Mouse (Mus musculus): ENCODE data around the gene Phxr2. TPM values are rescaled to one million over a fixed set of nuclear protein-coding genes. Genes with fewer than 3 reads are reported as not detected.
A peak's percentile ranks its signal among the peaks of the same experiment; 100 is the strongest.

The Phxr2 gene
- polyA plus RNA-seq, 1 experiment from 2014 or later: not detected

GRCm38 (mm10) chr10:99086029-99086428, 40.1 kb downstream of the Phxr2 start:
- Histone ChIP-seq H3K4me1 (replicated peaks) (peaks cover 3% of the 10 kb centered on the region; the same call in 1 of the 2 replicates), H3K9me3 (replicated peaks) (no peaks in the 10 kb centered on the region), H3K36me3 (no peaks in the 10 kb centered on the region), H3K27me3 (0 out of 2 replicates have a peak, but pooled peaks cover 4% of the 10 kb centered on the region), H3K4me3 (replicated peaks) (no peak overlapping the region), H3K9ac (no peak overlapping the region), H3K4me2 (no peak overlapping the region), H3K27ac (no peak overlapping the region)
- ATAC-seq (ENCODE audit: low read depth) (no peak), DNase-seq (no peak)
- WGBS (ENCODE audit: insufficient replicate concordance): 42% methylated on average over 6 of the region's 6 CpGs

GRCm38 (mm10) chr10:99085240-99085587, 40.9 kb downstream of the Phxr2 start:
- H3K9me3 ChIP-seq (replicated peaks): no peaks in the 10 kb centered on the region
- 0 out of 2 replicates have a peak, but pooled peaks cover 4% of the 10 kb centered on the region for H3K27me3 ChIP-seq
- WGBS (ENCODE audit: insufficient replicate concordance): 60% methylated on average over 6 of the region's 6 CpGs
- ATAC-seq (ENCODE audit: low read depth): no peak
- H3K27ac ChIP-seq: no peak overlapping the region
- no peaks in the 10 kb centered on the region for H3K36me3 ChIP-seq
- no peak overlapping the region for H3K4me3 ChIP-seq (replicated peaks)
- H3K9ac ChIP-seq: no peak overlapping the region
- peaks cover 3% of the 10 kb centered on the region; the same call in 1 of the 2 replicates for H3K4me1 ChIP-seq (replicated peaks)
- H3K4me2 ChIP-seq: no peak overlapping the region
- DNase-seq: no peak

GRCm38 (mm10) chr10:99084397-99085239, 41.5 kb downstream of the Phxr2 start:
- Histone ChIP-seq H3K9ac (no peak overlapping the region), H3K4me2 (no peak overlapping the region), H3K36me3 (no peaks in the 10 kb centered on the region), H3K4me1 (replicated peaks) (peaks cover 3% of the 10 kb centered on the region; the same call in 1 of the 2 replicates), H3K27ac (no peak overlapping the region), H3K4me3 (replicated peaks) (no peak overlapping the region), H3K27me3 (0 out of 2 replicates have a peak, but pooled peaks cover 4% of the 10 kb centered on the region), H3K9me3 (replicated peaks) (no peaks in the 10 kb centered on the region)
- DNase-seq (peak; percentile 56), ATAC-seq (ENCODE audit: low read depth) (no peak)
- WGBS (ENCODE audit: insufficient replicate concordance): 38% methylated on average over 23 of the region's 23 CpGs

GRCm38 (mm10) chr10:99083431-99084003, 42.6 kb downstream of the Phxr2 start:
- Histone ChIP-seq H3K36me3 (no peaks in the 10 kb centered on the region), H3K27me3 (0 out of 2 replicates have a peak, but pooled peaks cover 4% of the 10 kb centered on the region), H3K4me1 (replicated peaks) (peaks cover 3% of the 10 kb centered on the region; the same call in 1 of the 2 replicates), H3K4me2 (no peak overlapping the region), H3K9ac (no peak overlapping the region), H3K9me3 (replicated peaks) (no peaks in the 10 kb centered on the region), H3K4me3 (replicated peaks) (no peak overlapping the region), H3K27ac (no peak overlapping the region)
- 74% methylated on average over 14 of the region's 14 CpGs for WGBS (ENCODE audit: insufficient replicate concordance)
- no peak for ATAC-seq (ENCODE audit: low read depth)
- DNase-seq: no peak

GRCm38 (mm10) chr10:99081569-99081990, 44.5 kb downstream of the Phxr2 start:
- ATAC-seq (ENCODE audit: low read depth): no peak

GRCm38 (mm10) chr10:99078621-99079020, 47.5 kb downstream of the Phxr2 start:
- 25% methylated on average over 2 of the region's 2 CpGs for WGBS (ENCODE audit: insufficient replicate concordance)

More at GRCm38 (mm10) chr10:99081569-99081990, 44.5 kb downstream of the Phxr2 start:
- Histone ChIP-seq H3K4me1 (replicated peaks) (peaks cover 3% of the 10 kb centered on the region; the same call in 1 of the 2 replicates), H3K27ac (no peak overlapping the region), H3K4me3 (replicated peaks) (no peak overlapping the region), H3K36me3 (no peaks in the 10 kb centered on the region), H3K9ac (no peak overlapping the region), H3K4me2 (no peak overlapping the region), H3K9me3 (replicated peaks) (no peaks in the 10 kb centered on the region), H3K27me3 (0 out of 2 replicates have a peak, but pooled peaks cover 4% of the 10 kb centered on the region)
- DNase-seq: no peak
- 40% methylated on average over 10 of the region's 10 CpGs for WGBS (ENCODE audit: insufficient replicate concordance)

GRCm38 (mm10) chr10:99076113-99076895, 49.8 kb downstream of the Phxr2 start:
- no peak overlapping the region for H3K27ac ChIP-seq
- no peak for DNase-seq
- no peaks in the 10 kb centered on the region for H3K36me3 ChIP-seq
- no peaks in the 10 kb centered on the region for H3K27me3 ChIP-seq
- no peak for ATAC-seq (ENCODE audit: low read depth)
- no peak overlapping the region for H3K9ac ChIP-seq
- no peak overlapping the region for H3K4me2 ChIP-seq
- 79% methylated on average over 18 of the region's 18 CpGs for WGBS (ENCODE audit: insufficient replicate concordance)
- no peaks in the 10 kb centered on the region for H3K9me3 ChIP-seq (replicated peaks)
- H3K4me1 ChIP-seq (replicated peaks): no peaks in the 10 kb centered on the region
- no peak overlapping the region for H3K4me3 ChIP-seq (replicated peaks)

More at GRCm38 (mm10) chr10:99078621-99079020, 47.5 kb downstream of the Phxr2 start:
- Histone ChIP-seq H3K9ac (no peak overlapping the region), H3K27ac (no peak overlapping the region), H3K27me3 (no peaks in the 10 kb centered on the region), H3K4me2 (no peak overlapping the region), H3K4me1 (replicated peaks) (0 out of 2 replicates have a peak, but pooled peaks cover 3% of the 10 kb centered on the region), H3K36me3 (no peaks in the 10 kb centered on the region), H3K4me3 (replicated peaks) (no peak overlapping the region), H3K9me3 (replicated peaks) (no peaks in the 10 kb centered on the region)
- ATAC-seq (ENCODE audit: low read depth) (no peak), DNase-seq (no peak)

Other genes with a start within 250 kb of the Phxr2 start
- 38.1 and 43.9 TPM in 2 replicates for gene Atp2b1, start 211.9 kb downstream of the Phxr2 start, polyA plus RNA-seq (2015; fragmentation: Nextera tagmentation; extraction: Ambion mirVana)
- 5.1 and 7.2 TPM in 2 replicates for gene Poc1b, start 19.3 kb downstream of the Phxr2 start, polyA plus RNA-seq (2015; fragmentation: Nextera tagmentation; extraction: Ambion mirVana)
- gene Galnt4, start 18.2 kb downstream of the Phxr2 start, polyA plus RNA-seq (2015; fragmentation: Nextera tagmentation; extraction: Ambion mirVana): 2.6 and 3.6 TPM in 2 replicates
- 12.3 and 13.7 TPM in 2 replicates for gene Dusp6, start 136.9 kb upstream of the Phxr2 start, polyA plus RNA-seq (2015; fragmentation: Nextera tagmentation; extraction: Ambion mirVana)